Mouse (Mus musculus): Measurements from ENCODE around the gene Grik3. TPM values are rescaled to one million over a fixed set of nuclear protein-coding genes. Genes with fewer than 3 reads are reported as not detected.

Gene Grik3
- total and polyA plus RNA-seq, 2 experiments from 2014 or later = 0.07 to 0.11 TPM

GRCm38 (mm10) chr4:125729305-125730220 is 239.1 kb downstream of the Grik3 start:
- 13% methylated on average over 38 of the region's 38 CpGs for WGBS

DNA sequence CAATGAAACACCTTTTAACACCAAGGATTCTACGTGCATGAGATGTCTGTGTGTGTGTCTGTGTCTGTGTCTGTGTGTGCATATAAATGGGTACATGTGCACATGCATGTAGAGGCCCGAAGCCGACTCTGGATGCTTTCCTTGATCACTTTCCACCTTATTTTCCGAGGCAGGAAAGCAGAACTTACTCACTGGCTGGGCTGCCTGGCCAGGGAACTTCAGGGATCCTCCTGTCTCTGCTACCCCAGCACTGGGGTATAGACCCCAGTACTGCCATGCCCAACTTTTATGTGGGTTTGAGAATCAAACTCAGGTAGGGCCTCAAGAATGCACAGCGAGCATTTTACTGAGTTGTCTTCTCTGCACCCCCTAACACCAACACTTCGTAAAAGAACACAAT is 240.3 kb downstream of the Grik3 start:
- DNase-seq (ENCODE audit: low spot score) = no peak
- no peak overlapping the region for H3K4me3 ChIP-seq (ENCODE audit: low read depth, low read length)

More at GRCm38 (mm10) chr4:125729305-125730220, 239.1 kb downstream of the Grik3 start:
- Histone ChIP-seq H3K27me3 (ENCODE audit: control insufficient read depth, insufficient read depth, low read length) (peaks cover 28% of the 10 kb centered on the region), H3K4me1 (ENCODE audit: control insufficient read depth, insufficient read depth) (no peaks in the 10 kb centered on the region), H3K27ac (ENCODE audit: low read depth) (no peak overlapping the region), H3K9me3 (replicated peaks; ENCODE audit: control insufficient read depth, low read length) (no peaks in the 10 kb centered on the region), H3K4me2 (ENCODE audit: low read depth, low read length) (peak overlapping the region; percentile 39; the same call in 1 of the 2 replicates), H3K4me3 (ENCODE audit: low read depth, low read length) (peak overlapping the region; percentile 10; the same call in 1 of the 2 replicates), H3K36me3 (replicated peaks; ENCODE audit: control insufficient read depth, insufficient read depth, low read length) (no peaks in the 10 kb centered on the region), H3K9ac (replicated peaks; ENCODE audit: low read depth, low read length) (no peak overlapping the region)
- ATAC-seq (ENCODE audit: insufficient read depth, low read depth) (no peak), DNase-seq (ENCODE audit: low spot score) (no peak)
- TF ChIP-seq CTCF (IDR thresholded peaks at IDR 0.05; ENCODE audit: low read depth) (no peak), EP300 (IDR thresholded peaks at IDR 0.05; ENCODE audit: low read depth) (no peak)

GRCm38 (mm10) chr4:125736783-125737182 is 246.3 kb downstream of the Grik3 start:
- Histone ChIP-seq H3K4me1 (ENCODE audit: control insufficient read depth, insufficient read depth) (no peaks in the 10 kb centered on the region), H3K4me2 (ENCODE audit: low read depth, low read length) (no peak overlapping the region), H3K27me3 (ENCODE audit: control insufficient read depth, insufficient read depth, low read length) (no peaks in the 10 kb centered on the region), H3K27ac (ENCODE audit: low read depth) (no peak overlapping the region), H3K4me3 (ENCODE audit: low read depth, low read length) (no peak overlapping the region), H3K36me3 (replicated peaks; ENCODE audit: control insufficient read depth, insufficient read depth, low read length) (no peaks in the 10 kb centered on the region), H3K9ac (replicated peaks; ENCODE audit: low read depth, low read length) (no peak overlapping the region), H3K9me3 (replicated peaks; ENCODE audit: control insufficient read depth, low read length) (no peaks in the 10 kb centered on the region)
- TF ChIP-seq EP300 (IDR thresholded peaks at IDR 0.05; ENCODE audit: low read depth) = no peak
- no peak for TF ChIP-seq CTCF (IDR thresholded peaks at IDR 0.05; ENCODE audit: low read depth)
- 77% methylated on average over 4 of the region's 4 CpGs for WGBS
- DNase-seq (ENCODE audit: low spot score) (no peak), ATAC-seq (ENCODE audit: insufficient read depth, low read depth) (no peak)

More for the DNA sequence above, 240.3 kb downstream of the Grik3 start:
- no peaks in the 10 kb centered on the region for H3K9me3 ChIP-seq (replicated peaks; ENCODE audit: control insufficient read depth, low read length)
- H3K4me2 ChIP-seq (ENCODE audit: low read depth, low read length) = no peak overlapping the region
- peaks cover 28% of the 10 kb centered on the region for H3K27me3 ChIP-seq (ENCODE audit: control insufficient read depth, insufficient read depth, low read length)
- no peaks in the 10 kb centered on the region for H3K36me3 ChIP-seq (replicated peaks; ENCODE audit: control insufficient read depth, insufficient read depth, low read length)
- H3K9ac ChIP-seq (replicated peaks; ENCODE audit: low read depth, low read length) = no peak overlapping the region
- H3K4me1 ChIP-seq (ENCODE audit: control insufficient read depth, insufficient read depth) = no peaks in the 10 kb centered on the region
- H3K27ac ChIP-seq (ENCODE audit: low read depth) = no peak overlapping the region
- no peak for ATAC-seq (ENCODE audit: insufficient read depth, low read depth)
- TF ChIP-seq CTCF (IDR thresholded peaks at IDR 0.05; ENCODE audit: low read depth) = no peak
- no peak for TF ChIP-seq EP300 (IDR thresholded peaks at IDR 0.05; ENCODE audit: low read depth)
- WGBS = 80% methylated on average over 6 of the region's 6 CpGs

- Histone ChIP-seq H3K9me3 (replicated peaks; ENCODE audit: control insufficient read depth, low read length) (no peaks in the 10 kb centered on the region), H3K4me2 (ENCODE audit: low read depth, low read length) (no peak overlapping the region), H3K9ac (replicated peaks; ENCODE audit: low read depth, low read length) (no peak overlapping the region), H3K36me3 (replicated peaks; ENCODE audit: control insufficient read depth, insufficient read depth, low read length) (no peaks in the 10 kb centered on the region), H3K4me1 (ENCODE audit: control insufficient read depth, insufficient read depth) (no peaks in the 10 kb centered on the region), H3K4me3 (ENCODE audit: low read depth, low read length) (no peak overlapping the region), H3K27me3 (ENCODE audit: control insufficient read depth, insufficient read depth, low read length) (no peaks in the 10 kb centered on the region), H3K27ac (ENCODE audit: low read depth) (no peak overlapping the region)
- ATAC-seq (ENCODE audit: insufficient read depth, low read depth) = no peak
- DNase-seq (ENCODE audit: low spot score) = no peak
- 62% methylated on average over 4 of the region's 4 CpGs for WGBS
- no peak for TF ChIP-seq CTCF (IDR thresholded peaks at IDR 0.05; ENCODE audit: low read depth)
- no peak for TF ChIP-seq EP300 (IDR thresholded peaks at IDR 0.05; ENCODE audit: low read depth)
These were observed 248.3 kb downstream of the Grik3 start for GRCm38 (mm10) chr4:125738825-125739224.

- H3K4me1 ChIP-seq (ENCODE audit: control insufficient read depth, insufficient read depth) = no peaks in the 10 kb centered on the region
- H3K36me3 ChIP-seq (replicated peaks; ENCODE audit: control insufficient read depth, insufficient read depth, low read length) = no peaks in the 10 kb centered on the region
- H3K4me2 ChIP-seq (ENCODE audit: low read depth, low read length) = no peak overlapping the region
- no peak for DNase-seq (ENCODE audit: low spot score)
- H3K27ac ChIP-seq (ENCODE audit: low read depth) = no peak overlapping the region
- no peak for ATAC-seq (ENCODE audit: insufficient read depth, low read depth)
- H3K4me3 ChIP-seq (ENCODE audit: low read depth, low read length) = no peak overlapping the region
- TF ChIP-seq EP300 (IDR thresholded peaks at IDR 0.05; ENCODE audit: low read depth) (no peak), CTCF (IDR thresholded peaks at IDR 0.05; ENCODE audit: low read depth) (no peak)
- H3K9ac ChIP-seq (replicated peaks; ENCODE audit: low read depth, low read length) = no peak overlapping the region
- 61% methylated on average over 16 of the region's 16 CpGs for WGBS
- no peaks in the 10 kb centered on the region for H3K27me3 ChIP-seq (ENCODE audit: control insufficient read depth, insufficient read depth, low read length)
- no peaks in the 10 kb centered on the region for H3K9me3 ChIP-seq (replicated peaks; ENCODE audit: control insufficient read depth, low read length)
These were observed 251.7 kb downstream of the Grik3 start for GRCm38 (mm10) chr4:125742162-125742571.
